Mouse (Mus musculus) forebrain, embryonic 13.5 days (tissue): Measurements from ENCODE around the gene Bfar. TPM values are rescaled to one million over a fixed set of nuclear protein-coding genes. Genes with fewer than 3 reads are reported as not detected.

Experiments
- ATAC-seq: fragments of 200-750 bp; cut with Nextera tagmentation; 2 replicates; pipeline ENCODE4 v1.8.0; 2017
- H3K27ac ChIP-seq: fragments of 300-500 bp; sonication (generic); 2 replicates; pipeline ENCODE4 v1.5.1; 2015; ENCODE audit warnings: inconsistent platforms, mild to moderate bottlenecking, moderate library complexity
- H3K27me3 ChIP-seq: fragments of 300-500 bp; sonication (generic); 2 replicates; pipeline ENCODE4 v1.6.1; 2015; ENCODE audit warnings: mild to moderate bottlenecking, inconsistent platforms
- H3K36me3 ChIP-seq: fragments of 300-500 bp; sonication (generic); 2 replicates; pipeline ENCODE4 v1.6.1; 2015; ENCODE audit warnings: mild to moderate bottlenecking, inconsistent platforms; ENCODE audit not compliant: poor library complexity, severe bottlenecking
- H3K4me1 ChIP-seq: fragments of 300-500 bp; sonication (generic); 2 replicates; pipeline ENCODE4 v1.6.1; 2015; ENCODE audit warnings: inconsistent platforms
- H3K4me2 ChIP-seq: fragments of 300-500 bp; sonication (generic); 2 replicates; pipeline ENCODE4 v1.6.1; 2015; ENCODE audit warnings: inconsistent platforms, mild to moderate bottlenecking, moderate library complexity
- H3K4me3 ChIP-seq: fragments of 300-500 bp; sonication (generic); 2 replicates; pipeline ENCODE4 v1.5.1; 2015; ENCODE audit warnings: mild to moderate bottlenecking, inconsistent platforms
- H3K9ac ChIP-seq: fragments of 300-500 bp; sonication (generic); 2 replicates; pipeline ENCODE4 v1.6.1; 2015; ENCODE audit warnings: mild to moderate bottlenecking, inconsistent platforms
- H3K9me3 ChIP-seq: fragments of 300-500 bp; sonication (generic); replicated peaks from 2 replicates; pipeline ENCODE4 v1.6.1; 2016; ENCODE audit warnings: inconsistent platforms
- WGBS: fragments of 180-500 bp; shearing (Covaris S2); methylation state at CpG from one replicate; pipeline ENCODE4 v1.1.7; 2015; 5-methylcytosine and 5-hydroxymethylcytosine counted together
- polyA plus RNA-seq: library from polyadenylated mRNA; unstranded; fragments of >200 nt; fragmentation: Nextera tagmentation; extraction: Ambion mirVana; gene quantifications from 2 replicates; pipeline ENCODE4 v1.2.1, GENCODE M21; 2015

The Bfar gene
- polyA plus RNA-seq, 1 experiment from 2014 or later, result 44.7 TPM

DNA sequence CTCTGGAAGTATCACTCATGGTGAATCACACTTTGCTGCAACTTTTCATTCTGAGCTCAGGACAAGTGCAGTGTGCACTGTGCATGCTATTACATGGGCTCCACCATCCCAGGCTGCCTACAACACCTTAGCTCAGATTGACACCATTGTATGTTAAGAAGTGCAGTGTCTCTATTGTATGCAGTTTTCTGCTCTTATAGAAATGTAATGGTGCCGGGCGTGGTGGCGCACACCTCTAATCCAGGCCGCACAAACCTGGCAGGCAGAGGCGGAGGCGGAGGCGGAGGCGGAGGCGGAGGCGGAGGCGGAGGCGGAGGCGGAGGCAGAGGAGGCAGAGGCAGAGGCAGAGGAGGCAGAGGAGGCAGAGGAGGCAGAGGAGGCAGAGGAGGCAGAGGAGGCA, 79.0 kb downstream of the Bfar start:
- Histone ChIP-seq H3K36me3 (no peaks in the 10 kb centered on the region), H3K27me3 (no peaks in the 10 kb centered on the region), H3K4me1 (peaks cover 4% of the 10 kb centered on the region; the same call in 1 of the 2 replicates), H3K4me3 (no peak overlapping the region), H3K4me2 (no peak overlapping the region), H3K27ac (no peak overlapping the region), H3K9me3 (no peaks in the 10 kb centered on the region), H3K9ac (no peak overlapping the region)
- WGBS, result 93% methylated on average over 13 of the region's 13 CpGs
- ATAC-seq, result no peak

Other genes with a start within 250 kb of the Bfar start
- 39.5 and 41.3 TPM in 2 replicates for gene Parn, start 3.7 kb upstream of the Bfar start, polyA plus RNA-seq
- gene 3110001I22Rik, start 71 bp downstream of the Bfar start, polyA plus RNA-seq, result 9.4 and 9.9 TPM in 2 replicates
- 0.20 and 0.53 TPM in 2 replicates for gene Pla2g10, start 59.1 kb downstream of the Bfar start, polyA plus RNA-seq
- 109 and 116 TPM in 2 replicates for gene Rrn3, start 108.8 kb downstream of the Bfar start, polyA plus RNA-seq
- gene Ntan1, start 147.0 kb downstream of the Bfar start, polyA plus RNA-seq, result 214 and 225 TPM in 2 replicates
- gene Pdxdc1, start 231.3 kb downstream of the Bfar start, polyA plus RNA-seq, result 56.7 and 62.4 TPM in 2 replicates
- gene Mpv17l, start 231.3 kb downstream of the Bfar start, polyA plus RNA-seq, result 5.4 and 7.0 TPM in 2 replicates